Mouse (Mus musculus): Measurements from ENCODE around the gene Olfr1443.

- TF ChIP-seq EP300 (optimal IDR thresholded peaks at IDR 0.05) (no peak), CTCF (IDR thresholded peaks at IDR 0.05; ENCODE audit: low read depth) (no peak)
Measured at GRCm38 (mm10) chr19:12731950-12732349, 54.0 kb downstream of the Olfr1443 start.

Measured in stomach, postnatal 0 days (tissue).